Mouse (Mus musculus) E14TG2a.4 (cell line): Measurements from ENCODE around the gene Runx2.

Source experiments
- CTCF ChIP-seq: conservative IDR thresholded peaks from 2 replicates; pipeline ENCODE4 v1.5.1; 2014; ENCODE audit warnings: low read length
- NANOG ChIP-seq: IDR thresholded peaks from 2 replicates; pipeline ENCODE4 v1.6.1; 2014; ENCODE audit warnings: borderline replicate concordance, low read length, mixed read lengths
- POU5F1 ChIP-seq: IDR thresholded peaks from 2 replicates; pipeline ENCODE4 v1.6.1; 2014; ENCODE audit warnings: low read length, borderline replicate concordance

DNA sequence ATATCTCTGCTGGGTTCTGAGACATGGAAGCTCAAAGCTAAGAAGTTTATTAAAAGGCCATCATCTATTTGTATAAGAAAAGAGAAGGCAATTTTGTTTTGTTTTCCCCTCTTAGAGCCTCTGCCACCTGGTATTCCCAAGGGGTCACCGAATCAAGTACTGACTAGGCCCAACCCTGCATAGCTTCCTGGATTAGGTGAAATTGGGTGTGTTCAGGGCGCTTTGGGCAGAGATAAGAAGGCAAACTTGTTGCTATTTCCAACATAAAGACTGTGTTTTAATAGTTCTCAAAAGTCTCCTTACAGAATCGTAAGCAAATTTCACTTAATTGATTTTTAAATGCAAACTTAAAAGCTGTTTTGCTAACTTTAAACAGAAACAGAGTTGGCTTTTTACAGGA lies 173.7 kb downstream of the Runx2 start:
- TF ChIP-seq CTCF (no peak), POU5F1 (no peak), NANOG (no peak)
